Mouse (Mus musculus): ENCODE data around the gene Kctd5.

DNA sequence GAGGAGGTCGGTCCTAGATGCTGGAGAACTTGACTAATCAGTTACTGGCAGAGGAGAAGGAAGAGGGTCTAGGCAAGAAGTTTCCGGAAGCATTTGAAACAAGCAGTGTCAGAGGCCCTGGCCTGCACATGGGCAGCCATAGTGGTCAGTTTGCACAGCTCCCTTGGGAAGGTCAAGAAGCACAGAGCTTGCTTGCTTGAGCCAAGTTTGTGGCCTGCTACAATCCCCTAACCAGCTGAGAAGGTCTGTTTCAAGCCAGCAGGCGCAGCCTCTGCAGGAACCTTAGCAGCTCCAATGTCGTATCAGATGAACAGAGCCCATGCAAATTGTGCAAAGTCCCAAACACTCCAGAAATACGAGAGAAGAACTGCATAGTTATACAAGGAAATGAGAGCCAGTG, 25.2 kb downstream of the Kctd5 start:
- TF ChIP-seq CTCF (IDR thresholded peaks at IDR 0.05; ENCODE audit: low read depth, low read length) (no peak), POLR2A (IDR thresholded peaks at IDR 0.05; ENCODE audit: borderline replicate concordance, low read depth, low read length) (no peak)

Measured in bone marrow macrophage, adult 2 months (primary cell).